Comparison of ENCODE assay signal across 23 mouse cellular contexts in genomic region chr6:42241311-42242045, GRCm38 (mm10). TPM values are rescaled to one million over a fixed set of nuclear protein-coding genes. Genes with fewer than 3 reads are reported as not detected.
DNase-seq lines count a peak whose midpoint lies in the region; ATAC-seq and TF ChIP-seq lines count a peak whose summit lies in the region.
"Had no signal": no experiment of that assay in that cellular context is flagged by ENCODE, and none has a peak within 500 bp of the region (broad histone marks: within the 10 kb centered on the region; RNA-seq: fewer than 3 reads in every experiment).

No protein-coding gene starts in this region.

- DNase-seq in adrenal gland, adult 2 months = peak; percentile 64
- no peak for DNase-seq in adrenal gland, postnatal 4 days (ENCODE audit: low spot score in 2 of 2)
- no peak for DNase-seq in gastrocnemius, adult 2 months
- DNase-seq in gastrocnemius, postnatal 4 days (ENCODE audit: low spot score in 2 of 2) = no peak
- DNase-seq in right cerebral cortex, adult 18-20 months = peak; percentile 30
- DNase-seq in right cerebral cortex, postnatal 10 days (ENCODE audit: low spot score in 2 of 2) = no peak
- no peak for DNase-seq in stomach, postnatal 0 days (ENCODE audit: low spot score)
- no peak for DNase-seq in frontal cortex, postnatal 10 days (ENCODE audit: low spot score in 2 of 2)
- DNase-seq: cerebellum, adult 9-10 months; embryo, embryonic 11 days; liver, embryonic 13.5 days; thymus, adult 18-20 months had no signal

- TF ChIP-seq EP300 in stomach, postnatal 0 days (optimal IDR thresholded peaks at IDR 0.05) = no peak

- intact Hi-C loops in gastrocnemius, adult 2 months (cut with DNase I) = no loop called here

- no peak for TF ChIP-seq CTCF in gastrocnemius, adult 2 months (IDR thresholded peaks at IDR 0.05)
- TF ChIP-seq CTCF in stomach, postnatal 0 days (IDR thresholded peaks at IDR 0.05; ENCODE audit: low read depth) = no peak

- WGBS in stomach, postnatal 0 days = 49% methylated on average over 6 of the region's 6 CpGs

- no peak overlapping the region for H3K4me3 ChIP-seq in gastrocnemius, adult 2 months
- no peak overlapping the region for H3K4me3 ChIP-seq in stomach, postnatal 0 days (ENCODE audit: low read depth, low read length)
- H3K4me3 ChIP-seq: heart, embryonic 15.5 days; hindbrain, embryonic 12.5 days; intestine, embryonic 15.5 days; liver, embryonic 13.5 days; megakaryocyte, embryonic 14.5 days; neural tube, embryonic 12.5 days had no signal

- H3K36me3 ChIP-seq in stomach, postnatal 0 days (ENCODE audit: control insufficient read depth, insufficient read depth, low read length) = no peaks in the 10 kb centered on the region
- H3K36me3 ChIP-seq: heart, embryonic 15.5 days; hindbrain, embryonic 12.5 days; intestine, embryonic 15.5 days; liver, embryonic 13.5 days; neural tube, embryonic 12.5 days had no signal

- no peak for ATAC-seq in stomach, postnatal 0 days (ENCODE audit: low FRiP score, low TSS enrichment)
- ATAC-seq: intestine, embryonic 15.5 days had no signal

- H3K27me3 ChIP-seq in stomach, postnatal 0 days (ENCODE audit: control insufficient read depth, insufficient read depth, low read length) = no peaks in the 10 kb centered on the region
- H3K27me3 ChIP-seq: CH12.LX; heart, embryonic 15.5 days; intestine, embryonic 15.5 days; liver, embryonic 13.5 days; megakaryocyte, embryonic 14.5 days; neural tube, embryonic 12.5 days had no signal

- no peaks in the 10 kb centered on the region for H3K9me3 ChIP-seq in stomach, postnatal 0 days (ENCODE audit: control insufficient read depth, low read length)
- H3K9me3 ChIP-seq: heart, embryonic 15.5 days; hindbrain, embryonic 12.5 days; intestine, embryonic 15.5 days; liver, embryonic 13.5 days; megakaryocyte, embryonic 14.5 days; neural tube, embryonic 12.5 days had no signal

- no peak overlapping the region for H3K9ac ChIP-seq in stomach, postnatal 0 days (ENCODE audit: low read length)
- H3K9ac ChIP-seq: heart, embryonic 15.5 days; hindbrain, embryonic 12.5 days; intestine, embryonic 15.5 days; liver, embryonic 13.5 days; neural tube, embryonic 12.5 days had no signal

- peak overlapping the region; percentile 56 for H3K27ac ChIP-seq in gastrocnemius, adult 2 months
- H3K27ac ChIP-seq in stomach, postnatal 0 days (replicated peaks) = no peak overlapping the region
- H3K27ac ChIP-seq: heart, embryonic 15.5 days; hindbrain, embryonic 12.5 days; intestine, embryonic 15.5 days; liver, embryonic 13.5 days; neural tube, embryonic 12.5 days had no signal

- H3K4me2 ChIP-seq in stomach, postnatal 0 days (replicated peaks; ENCODE audit: low read depth) = no peak overlapping the region
- H3K4me2 ChIP-seq: heart, embryonic 15.5 days; hindbrain, embryonic 12.5 days; intestine, embryonic 15.5 days; liver, embryonic 13.5 days; neural tube, embryonic 12.5 days had no signal

- peaks cover 6% of the 10 kb centered on the region for H3K4me1 ChIP-seq in stomach, postnatal 0 days (replicated peaks; ENCODE audit: control insufficient read depth, insufficient read depth)

RNA-seq across cellular contexts. Expression of gene Gstk1, which starts 4.3 kb away (rescaled TPM):
- total RNA-seq in adrenal gland, adult 2 months (2021) = 100 to 1,000 TPM; 104 to 312 TPM
- polyA plus RNA-seq in adrenal gland, adult 2 months (2012; rRNA removed) = 78.8 and 113 TPM in 2 replicates
- 10 to 100 TPM; 75.2 to 77.9 TPM for total RNA-seq in adrenal gland, postnatal 4 days (2021)
- 10 to 100 TPM; 36.9 to 64.3 TPM for total RNA-seq in gastrocnemius, adult 2 months (2021)
- total RNA-seq in gastrocnemius, postnatal 4 days (2021) = 1 to 10 TPM; 6.5 to 7.5 TPM
- polyA plus RNA-seq in stomach, postnatal 0 days (2015; fragmentation: Nextera tagmentation; extraction: Ambion mirVana) = 56.7 and 60.5 TPM in 2 replicates

RNA-seq across cellular contexts. Expression of gene Tmem139, which starts 20.3 kb away (rescaled TPM):
- 1 to 10 TPM in 1 of 2 experiments, under 1 TPM in 1; 0.35 to 3.2 TPM for total RNA-seq in adrenal gland, adult 2 months (2021)
- 0.17 and 0.30 TPM in 2 replicates for polyA plus RNA-seq in adrenal gland, adult 2 months (2012; rRNA removed)
- 1 to 10 TPM in 1 of 2 experiments, under 1 TPM in 1; 0.37 to 1.7 TPM for total RNA-seq in adrenal gland, postnatal 4 days (2021)
- under 1 TPM in 1 of 2 experiments, not detected in 1; 0.33 TPM for total RNA-seq in gastrocnemius, adult 2 months (2021)
- total RNA-seq in gastrocnemius, postnatal 4 days (2021) = not detected
- 24.6 and 28.2 TPM in 2 replicates for polyA plus RNA-seq in stomach, postnatal 0 days (2015; fragmentation: Nextera tagmentation; extraction: Ambion mirVana)
- total RNA-seq: CH12.LX; layer of hippocampus, adult 8-10 months; left cerebral cortex, postnatal 36 days; midbrain, postnatal 0 days had no signal

RNA-seq across cellular contexts. Expression of gene Casp2, which starts 23.3 kb away (rescaled TPM):
- total RNA-seq in adrenal gland, adult 2 months (2021) = 10 to 100 TPM; 16.5 to 20.2 TPM
- polyA plus RNA-seq in adrenal gland, adult 2 months (2012; rRNA removed) = 9.1 and 12.9 TPM in 2 replicates
- total RNA-seq in adrenal gland, postnatal 4 days (2021) = 10 to 100 TPM; 52.4 to 61.4 TPM
- total RNA-seq in gastrocnemius, adult 2 months (2021) = 1 to 10 TPM; 5.0 to 6.1 TPM
- 10 to 100 TPM; 21.1 to 23.0 TPM for total RNA-seq in gastrocnemius, postnatal 4 days (2021)
- polyA plus RNA-seq in stomach, postnatal 0 days (2015; fragmentation: Nextera tagmentation; extraction: Ambion mirVana) = 20.2 and 21.6 TPM in 2 replicates

RNA-seq across cellular contexts. Expression of gene Tas2r144, which starts 26.4 kb away (rescaled TPM):
- not detected for total RNA-seq in adrenal gland, adult 2 months (2021)
- polyA plus RNA-seq in adrenal gland, adult 2 months (2012; rRNA removed) = not detected in 2 replicates
- total RNA-seq in adrenal gland, postnatal 4 days (2021) = not detected
- total RNA-seq in gastrocnemius, adult 2 months (2021) = not detected
- total RNA-seq in gastrocnemius, postnatal 4 days (2021) = not detected
- polyA plus RNA-seq in stomach, postnatal 0 days (2015; fragmentation: Nextera tagmentation; extraction: Ambion mirVana) = not detected in 2 replicates
- total RNA-seq: CH12.LX; layer of hippocampus, adult 8-10 months; left cerebral cortex, postnatal 36 days; midbrain, postnatal 0 days had no signal
- polyA plus RNA-seq: gonadal fat pad, adult 2 months; heart, embryonic 15.5 days; hindbrain, embryonic 12.5 days; intestine, embryonic 15.5 days; kidney, embryonic 16.5 days; liver, embryonic 13.5 days; midbrain, postnatal 0 days; neural tube, embryonic 12.5 days had no signal

RNA-seq across cellular contexts. Expression of gene Clcn1, which starts 45.0 kb away (rescaled TPM):
- under 1 TPM in 1 of 2 experiments, not detected in 1; 0.23 TPM for total RNA-seq in adrenal gland, adult 2 months (2021)
- 0.06 and 0.08 TPM in 2 replicates for polyA plus RNA-seq in adrenal gland, adult 2 months (2012; rRNA removed)
- 1 to 10 TPM; 1.5 to 2.6 TPM for total RNA-seq in adrenal gland, postnatal 4 days (2021)
- 100 to 1,000 TPM; 126 to 170 TPM for total RNA-seq in gastrocnemius, adult 2 months (2021)
- 10 to 100 TPM; 33.8 to 41.2 TPM for total RNA-seq in gastrocnemius, postnatal 4 days (2021)
- 0.06 and 0.12 TPM in 2 replicates for polyA plus RNA-seq in stomach, postnatal 0 days (2015; fragmentation: Nextera tagmentation; extraction: Ambion mirVana)
- polyA plus RNA-seq: liver, embryonic 13.5 days had no signal

Comparison
In these comparisons a context has a peak if more than half of its experiments do, and no peak if none do; other contexts are left out.
1. DNase-seq: peak in adrenal gland, adult 2 months (single experiment) and right cerebral cortex, adult 18-20 months (single experiment); none in adrenal gland, postnatal 4 days (0 of 2), gastrocnemius, adult 2 months (single experiment), gastrocnemius, postnatal 4 days (0 of 2), right cerebral cortex, postnatal 10 days (0 of 2), stomach, postnatal 0 days (single experiment) and frontal cortex, postnatal 10 days (0 of 2).
2. RNA of gene Gstk1, which starts 4.3 kb away (total RNA-seq): 104 to 312 TPM in adrenal gland, adult 2 months, 75.2 to 77.9 TPM in adrenal gland, postnatal 4 days and 36.9 to 64.3 TPM in gastrocnemius, adult 2 months; 6.5 to 7.5 TPM in gastrocnemius, postnatal 4 days; every median in the first group is over 4 times any median in the second.